Mouse (Mus musculus) neutrophil, adult 5-6 weeks (primary cell): ENCODE data around the gene Slc9a5. TPM values are rescaled to one million over a fixed set of nuclear protein-coding genes. Genes with fewer than 3 reads are reported as not detected.

Source experiments
- ATAC-seq: fragments of 151-379, 151-347 bp; 2 replicates; pipeline ENCODE4 v1.8.0; 2017; ENCODE audit warnings: mild to moderate bottlenecking, moderate TSS enrichment; ENCODE audit not compliant: insufficient number of reproducible peaks, poor library complexity, low FRiP score, severe bottlenecking; ENCODE audit errors: extremely low read depth
- total RNA-seq: library from RNA; stranded (forward); fragments of 200-1000 nt; gene quantifications from 2 replicates; pipeline ENCODE4 v1.2.3, GENCODE M21; 2017

The Slc9a5 gene
- total RNA-seq, 1 experiment from 2014 or later, result 0.35 TPM

GRCm38 (mm10) chr8:105347428-105348221, 1.0 kb upstream of the Slc9a5 start, which contains the start of gene Fhod1:
Gene Fhod1 (minus strand): TSS chr8:105347953.
- ATAC-seq, result peak; percentile 80

GRCm38 (mm10) chr8:105349096-105349771, 591 bp downstream of the Slc9a5 start:
- ATAC-seq, result no peak

GRCm38 (mm10) chr8:105350186-105350585, 1.5 kb downstream of the Slc9a5 start:
- no peak for ATAC-seq

- ATAC-seq, result no peak
Observed at GRCm38 (mm10) chr8:105353583-105354135, 5.0 kb downstream of the Slc9a5 start.

GRCm38 (mm10) chr8:105354549-105354948, 5.9 kb downstream of the Slc9a5 start:
- ATAC-seq, result no peak

- 0 out of 2 replicates have a peak, but pooled peaks have one; percentile 14 for ATAC-seq
Observed at GRCm38 (mm10) chr8:105355179-105356024, 6.8 kb downstream of the Slc9a5 start.

GRCm38 (mm10) chr8:105356681-105357080, 8.0 kb downstream of the Slc9a5 start:
- no peak for ATAC-seq

- no peak for ATAC-seq
Observed at GRCm38 (mm10) chr8:105359208-105359607, 10.6 kb downstream of the Slc9a5 start.

- no peak for ATAC-seq
Observed at GRCm38 (mm10) chr8:105359646-105360045, 11.0 kb downstream of the Slc9a5 start.

GRCm38 (mm10) chr8:105361751-105362702, 13.4 kb downstream of the Slc9a5 start:
- no peak for ATAC-seq

- no peak for ATAC-seq
Observed at GRCm38 (mm10) chr8:105367107-105367506, 18.5 kb downstream of the Slc9a5 start.

- ATAC-seq, result no peak
Observed at GRCm38 (mm10) chr8:105372473-105372872, 23.8 kb downstream of the Slc9a5 start.

GRCm38 (mm10) chr8:105373032-105373431, 24.4 kb downstream of the Slc9a5 start, which contains the start of gene Plekhg4:
Gene Plekhg4 (plus strand): TSS chr8:105373274.
- no peak for ATAC-seq

- no peak for ATAC-seq
Observed at GRCm38 (mm10) chr8:105374513-105374966, 25.9 kb downstream of the Slc9a5 start.

GRCm38 (mm10) chr8:105378673-105379072, 30.0 kb downstream of the Slc9a5 start:
- no peak for ATAC-seq

- no peak for ATAC-seq
Observed at GRCm38 (mm10) chr8:105380308-105380707, 31.7 kb downstream of the Slc9a5 start.

GRCm38 (mm10) chr8:105384070-105384469, 35.4 kb downstream of the Slc9a5 start:
- ATAC-seq, result no peak

GRCm38 (mm10) chr8:105387151-105387550, 38.5 kb downstream of the Slc9a5 start:
- no peak for ATAC-seq
